In the genomic region with DNA sequence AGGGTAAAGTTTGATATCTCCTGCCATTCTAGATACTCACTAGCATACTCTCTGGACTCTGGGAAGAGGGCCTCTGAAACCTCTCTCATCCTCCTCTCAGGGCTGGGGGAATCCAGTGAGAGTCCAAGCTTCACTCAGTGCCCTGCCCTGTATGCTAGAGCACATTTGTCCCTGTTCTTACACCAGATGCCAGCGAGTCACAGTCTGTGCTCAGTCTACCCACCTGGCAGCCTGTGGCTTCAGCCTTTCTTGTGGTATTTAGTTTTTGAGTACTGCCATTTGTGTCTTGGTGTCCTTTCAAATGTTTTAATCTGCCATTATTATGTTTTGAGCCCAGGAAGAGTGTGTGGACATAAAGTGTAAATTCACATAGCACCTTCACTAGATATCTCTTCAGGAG, we compare ENCODE assay signal across 16 mouse cellular contexts.
"Had no signal": no experiment of that assay in that cellular context is flagged by ENCODE, and none has a peak within 500 bp of the region (broad histone marks: within the 10 kb centered on the region; RNA-seq: fewer than 3 reads in every experiment).

No protein-coding gene starts in this region.

- H3K36me3 ChIP-seq: intestine, embryonic 15.5 days; limb, embryonic 12.5 days; limb, embryonic 15.5 days had no signal

- H3K27me3 ChIP-seq: intestine, embryonic 15.5 days; limb, embryonic 12.5 days; limb, embryonic 15.5 days had no signal

- H3K4me3 ChIP-seq: intestine, embryonic 15.5 days; limb, embryonic 12.5 days; limb, embryonic 15.5 days had no signal

- DNase-seq: kidney, adult 18-20 months; kidney, adult 9 months; kidney, postnatal 14 days; kidney, postnatal 4 days; left cerebral cortex, postnatal 4 days; liver, postnatal 0 days; right cerebral cortex, postnatal 4 days had no signal

- H3K27ac ChIP-seq: intestine, embryonic 15.5 days; limb, embryonic 12.5 days; limb, embryonic 15.5 days; liver, embryonic 14.5 days; macrophage; stomach, postnatal 0 days had no signal

- H3K4me2 ChIP-seq: limb, embryonic 12.5 days; limb, embryonic 15.5 days; liver, embryonic 11.5 days; lung, embryonic 14.5 days had no signal

- H3K9me3 ChIP-seq: intestine, embryonic 15.5 days; limb, embryonic 12.5 days; limb, embryonic 15.5 days had no signal

- H3K9ac ChIP-seq: intestine, embryonic 15.5 days; limb, embryonic 12.5 days; limb, embryonic 15.5 days; liver, embryonic 14.5 days; liver, postnatal 0 days; lung, embryonic 14.5 days had no signal

- ATAC-seq: liver, postnatal 0 days; midbrain, embryonic 16.5 days had no signal
